Mouse (Mus musculus) gastrocnemius, adult 2 months (tissue): Measurements from ENCODE around the gene Tmem151a. TPM values are rescaled to one million over a fixed set of nuclear protein-coding genes. Genes with fewer than 3 reads are reported as not detected.

Experiments
- DNase-seq: peaks from one replicate; pipeline ENCODE4 v3.0.0; 2022
- H3K27ac ChIP-seq: fragments of 200-600 bp; 2 replicates; pipeline ENCODE4 v1.8.1; 2022; ENCODE audit warnings: mild to moderate bottlenecking
- H3K4me3 ChIP-seq: fragments of 200-600 bp; 2 replicates; pipeline ENCODE4 v1.8.1; 2022; ENCODE audit warnings: mild to moderate bottlenecking, moderate library complexity
- CTCF ChIP-seq: fragments of 200-600 bp; IDR thresholded peaks from 2 replicates; pipeline ENCODE4 v1.8.1; 2022; ENCODE audit warnings: antibody characterized with exemption, mild to moderate bottlenecking, moderate library complexity
- intact Hi-C: fragments of 180-260 bp; cut with DNase I; formaldehyde crosslinking; loops from one replicate; pipeline ENCODE4 v1.15.1; 2025
- total RNA-seq, 2 experiments: library from RNA; stranded (reverse); gene quantifications; 2 replicates each; pipeline ENCODE4 v1.2.3; 2021

Tmem151a gene
- total RNA-seq, 2 experiments from 2014 or later: not detected

- Histone ChIP-seq H3K27ac (no peak overlapping the region), H3K4me3 (no peak overlapping the region)
- no peak; the same call in 1 of the 2 replicates for TF ChIP-seq CTCF
- no peak for DNase-seq
- intact Hi-C loops: no loop called here
These were observed 36.9 kb downstream of the Tmem151a start for GRCm38 (mm10) chr19:5048138-5049056.

GRCm38 (mm10) chr19:5045531-5045930, 39.8 kb downstream of the Tmem151a start:
- H3K27ac ChIP-seq: no peak overlapping the region
- no peak overlapping the region for H3K4me3 ChIP-seq
- intact Hi-C loops: no loop called here
- no peak for TF ChIP-seq CTCF
- no peak for DNase-seq

GRCm38 (mm10) chr19:5041588-5041987, 43.7 kb downstream of the Tmem151a start:
- peak overlapping the region; percentile 84 for H3K4me3 ChIP-seq
- DNase-seq: no peak
- peak overlapping the region; percentile 85 for H3K27ac ChIP-seq
- TF ChIP-seq CTCF: no peak
- intact Hi-C loops: loop anchor here (5.0 kb wide), 1 partner anchor 46 kb away; the partner anchor contains the start of genes Tmem151a and Yif1a

GRCm38 (mm10) chr19:5040862-5041523, 44.3 kb downstream of the Tmem151a start, which contains the start of gene Brms1:
Brms1 (plus strand) TSS chr19:5041354.
- DNase-seq: peak; percentile 92
- no peak for TF ChIP-seq CTCF
- H3K27ac ChIP-seq: peak within 1 kb of the TSS; percentile 85
- intact Hi-C loops: loop anchor here (5.0 kb wide), 1 partner anchor 46 kb away; the partner anchor contains the start of genes Tmem151a and Yif1a
- H3K4me3 ChIP-seq: peak within 1 kb of the TSS; percentile 84

- peak overlapping the region; percentile 84 for H3K4me3 ChIP-seq
- intact Hi-C loops: loop anchor here (5.0 kb wide), 1 partner anchor 48 kb away; the partner anchor contains the start of genes Tmem151a and Yif1a
- TF ChIP-seq CTCF: no peak
- peak overlapping the region; percentile 94 for H3K27ac ChIP-seq
- DNase-seq: peak; percentile 48
These were observed 45.8 kb downstream of the Tmem151a start for GRCm38 (mm10) chr19:5039301-5040114.

- Histone ChIP-seq H3K4me3 (peak within 1 kb of the TSS; percentile 84), H3K27ac (peak within 1 kb of the TSS; percentile 94)
- DNase-seq: peak; percentile 95
- TF ChIP-seq CTCF: peak; percentile 42
- intact Hi-C loops: no loop called here
These were observed 46.6 kb downstream of the Tmem151a start, which contains the start of the genes B4gat1 and AC124502.3 for GRCm38 (mm10) chr19:5038709-5039156. B4gat1 (plus strand) TSS chr19:5038826. AC124502.3 (plus strand) TSS chr19:5038891.

GRCm38 (mm10) chr19:5037678-5038571, 47.4 kb downstream of the Tmem151a start:
- intact Hi-C loops: no loop called here
- peak overlapping the region; percentile 84 for H3K4me3 ChIP-seq
- DNase-seq: peak; percentile 78
- H3K27ac ChIP-seq: peak overlapping the region; percentile 94
- TF ChIP-seq CTCF: no peak

- H3K27ac ChIP-seq: no peak overlapping the region
- DNase-seq: no peak
- no peak for TF ChIP-seq CTCF
- intact Hi-C loops: no loop called here
- no peak overlapping the region for H3K4me3 ChIP-seq
These were observed 48.8 kb downstream of the Tmem151a start for GRCm38 (mm10) chr19:5036577-5036976.

GRCm38 (mm10) chr19:5032686-5033085, 52.6 kb downstream of the Tmem151a start:
- Histone ChIP-seq H3K27ac (no peak overlapping the region), H3K4me3 (no peak overlapping the region)
- TF ChIP-seq CTCF: no peak
- intact Hi-C loops: no loop called here
- DNase-seq: no peak

- no peak overlapping the region for H3K27ac ChIP-seq
- no peak for TF ChIP-seq CTCF
- peak; percentile 14 for DNase-seq
- H3K4me3 ChIP-seq: no peak overlapping the region
- intact Hi-C loops: no loop called here
These were observed 59.2 kb downstream of the Tmem151a start for GRCm38 (mm10) chr19:5026111-5026510.
